Mouse (Mus musculus) neural tube, embryonic 15.5 days (tissue): ENCODE results near the gene Sash1. TPM values are rescaled to one million over a fixed set of nuclear protein-coding genes. Genes with fewer than 3 reads are reported as not detected.

Source experiments
- ATAC-seq: fragments of 200-750 bp; cut with Nextera tagmentation; 2 replicates; pipeline ENCODE4 v1.8.0; 2017; ENCODE audit warnings: mild to moderate bottlenecking, moderate TSS enrichment, moderate library complexity; ENCODE audit not compliant: low FRiP score
- H3K27ac ChIP-seq: fragments of 300-500 bp; sonication (generic); replicated peaks from 2 replicates; pipeline ENCODE4 v1.5.1; 2015; ENCODE audit warnings: mild to moderate bottlenecking, inconsistent platforms
- H3K27me3 ChIP-seq: fragments of 300-500 bp; sonication (generic); replicated peaks from 2 replicates; pipeline ENCODE4 v1.6.1; 2015; ENCODE audit warnings: inconsistent platforms
- H3K36me3 ChIP-seq: fragments of 300-500 bp; sonication (generic); 2 replicates; pipeline ENCODE4 v1.6.1; 2015; ENCODE audit warnings: inconsistent platforms
- H3K4me1 ChIP-seq: fragments of 300-500 bp; sonication (generic); 2 replicates; pipeline ENCODE4 v1.6.1; 2015; ENCODE audit warnings: inconsistent platforms
- H3K4me2 ChIP-seq: fragments of 300-500 bp; sonication (generic); 2 replicates; pipeline ENCODE4 v1.6.1; 2015; ENCODE audit warnings: inconsistent platforms, mild to moderate bottlenecking, moderate library complexity
- H3K4me3 ChIP-seq: fragments of 300-500 bp; sonication (generic); replicated peaks from 2 replicates; pipeline ENCODE4 v1.5.1; 2015; ENCODE audit warnings: mild to moderate bottlenecking, inconsistent platforms
- H3K9ac ChIP-seq: fragments of 300-500 bp; sonication (generic); replicated peaks from 2 replicates; pipeline ENCODE4 v1.6.1; 2015; ENCODE audit warnings: mild to moderate bottlenecking, inconsistent platforms
- H3K9me3 ChIP-seq: fragments of 300-500 bp; sonication (generic); replicated peaks from 2 replicates; pipeline ENCODE4 v1.6.1; 2016; ENCODE audit warnings: inconsistent platforms
- WGBS: fragments of 180-500 bp; shearing (Covaris S2); methylation state at CpG from one replicate; pipeline ENCODE4 v1.1.7; 2015; ENCODE audit warnings: mixed read lengths; 5-methylcytosine and 5-hydroxymethylcytosine counted together
- polyA plus RNA-seq: library from polyadenylated mRNA; unstranded; fragments of >200 nt; fragmentation: Nextera tagmentation; extraction: Ambion mirVana; gene quantifications from 2 replicates; pipeline ENCODE4 v1.2.1, GENCODE M21; 2015

Sash1 gene
- polyA plus RNA-seq, 1 experiment from 2014 or later, result 2.5 TPM

DNA sequence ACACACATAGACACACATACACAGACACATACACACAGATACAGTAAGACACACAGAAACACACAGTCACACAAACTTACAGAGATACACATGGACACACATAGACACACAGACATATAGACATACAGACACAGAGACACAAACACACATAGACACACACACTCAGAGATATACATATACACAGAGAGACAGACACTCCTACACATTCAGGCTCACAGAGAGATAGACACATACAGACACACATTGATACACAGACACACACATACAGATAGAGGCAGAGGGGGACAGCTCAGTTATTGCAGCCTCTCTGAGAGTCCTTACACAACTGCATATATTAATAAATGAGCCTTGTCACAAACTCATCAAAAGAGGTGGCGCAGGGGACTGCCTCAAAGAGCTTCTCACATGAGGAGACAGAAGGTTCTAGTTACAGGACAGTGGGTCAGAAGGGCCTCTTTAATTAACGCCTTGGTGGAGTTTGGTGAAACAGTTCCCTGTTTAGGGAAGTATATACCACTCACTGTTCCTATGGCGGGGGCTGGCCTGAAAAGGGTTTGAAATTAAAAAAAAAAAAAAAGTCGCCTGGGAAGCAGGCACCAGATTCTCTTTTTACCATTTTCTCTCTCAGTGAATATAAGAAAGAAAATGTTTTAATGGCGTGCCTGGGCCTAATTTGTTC, 12.4 kb upstream of the Sash1 start:
- 75% methylated on average over 5 of the region's 5 CpGs for WGBS
- no peak overlapping the region for H3K4me3 ChIP-seq
- H3K4me2 ChIP-seq, result no peak overlapping the region
- H3K36me3 ChIP-seq, result no peaks in the 10 kb centered on the region
- ATAC-seq, result no peak
- no peaks in the 10 kb centered on the region for H3K9me3 ChIP-seq
- no peak overlapping the region for H3K9ac ChIP-seq
- no peak overlapping the region for H3K27ac ChIP-seq
- no peaks in the 10 kb centered on the region for H3K27me3 ChIP-seq
- no peaks in the 10 kb centered on the region for H3K4me1 ChIP-seq

DNA sequence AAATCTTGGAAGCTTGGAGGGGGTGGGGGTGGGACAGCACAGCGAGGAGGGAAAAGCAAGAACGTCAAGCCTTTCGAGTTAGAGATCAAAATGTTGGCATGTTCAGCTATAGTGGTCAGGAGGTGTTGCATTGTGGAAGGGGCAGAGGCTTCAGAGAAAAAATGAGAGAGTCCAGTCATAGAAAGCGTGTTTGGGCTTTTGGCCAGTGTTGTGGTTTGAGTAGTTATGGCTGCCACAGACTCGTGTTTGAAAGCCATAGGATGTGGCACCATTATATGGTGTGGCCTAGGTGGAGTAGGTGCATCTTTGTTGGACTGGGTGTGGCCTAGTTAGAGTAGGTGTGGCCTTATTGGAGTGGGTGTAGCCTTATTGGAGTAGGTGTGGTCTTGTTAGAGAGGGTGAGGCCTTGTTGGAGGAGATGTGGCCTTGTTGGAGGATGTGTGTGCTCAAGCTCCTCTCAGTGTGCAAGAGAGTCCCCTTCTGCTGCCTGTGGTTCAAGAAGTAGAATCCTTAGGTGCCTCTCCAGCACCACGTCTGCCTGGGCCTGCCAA, 9.2 kb upstream of the Sash1 start:
- Histone ChIP-seq H3K4me3 (no peak overlapping the region), H3K9me3 (no peaks in the 10 kb centered on the region), H3K9ac (no peak overlapping the region), H3K4me2 (no peak overlapping the region), H3K27me3 (no peaks in the 10 kb centered on the region), H3K4me1 (no peaks in the 10 kb centered on the region), H3K27ac (no peak overlapping the region), H3K36me3 (no peaks in the 10 kb centered on the region)
- ATAC-seq, result no peak
- WGBS, result 93% methylated on average over 6 of the region's 6 CpGs

DNA sequence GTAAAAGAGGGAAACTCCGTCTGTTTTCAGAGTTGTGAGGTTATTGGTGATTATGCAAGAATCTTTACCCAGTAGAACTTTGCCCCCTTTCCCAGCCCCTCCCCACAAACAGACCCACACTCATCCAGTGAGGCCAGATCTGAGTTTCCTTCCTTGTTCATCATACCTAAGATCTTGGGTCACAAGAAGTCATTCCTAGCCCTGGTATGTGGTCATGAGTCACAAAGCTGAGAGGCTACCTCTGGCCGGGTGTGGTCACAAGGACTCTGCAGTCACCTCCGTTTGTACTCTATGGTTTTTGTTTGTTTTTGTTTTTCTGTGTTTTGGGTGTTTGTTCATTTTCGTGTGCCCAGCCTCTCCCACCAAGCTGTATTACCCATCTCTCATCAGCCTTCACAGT, 4.6 kb upstream of the Sash1 start:
- ATAC-seq, result no peak
- Histone ChIP-seq H3K27ac (no peak overlapping the region), H3K4me2 (no peak overlapping the region), H3K4me1 (peaks cover 13% of the 10 kb centered on the region; the same call in 1 of the 2 replicates), H3K9me3 (no peaks in the 10 kb centered on the region), H3K36me3 (no peaks in the 10 kb centered on the region), H3K4me3 (no peak overlapping the region), H3K27me3 (peaks cover 4% of the 10 kb centered on the region), H3K9ac (no peak overlapping the region)
- 92% methylated on average over 4 of the region's 4 CpGs for WGBS

DNA sequence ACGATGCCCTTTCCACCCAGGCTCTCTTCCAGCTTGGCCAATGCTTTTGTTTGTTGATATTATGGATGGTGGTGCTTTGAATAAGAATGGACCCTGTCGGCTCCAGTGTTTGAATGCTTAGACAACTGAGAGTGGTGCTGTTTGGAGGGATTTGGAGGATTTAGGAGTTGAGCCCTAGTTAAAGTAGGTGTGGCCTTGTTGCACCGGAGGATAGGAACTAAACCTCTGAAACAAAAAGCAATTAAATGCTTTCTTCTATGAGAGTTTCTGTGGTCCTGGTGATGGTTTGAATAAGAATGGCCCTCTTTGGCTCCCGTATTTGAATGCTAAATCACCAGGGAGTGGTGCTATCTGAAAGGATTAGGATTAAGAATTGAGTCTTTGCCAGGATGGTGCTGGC, 3.5 kb upstream of the Sash1 start:
- no peaks in the 10 kb centered on the region for H3K9me3 ChIP-seq
- H3K4me3 ChIP-seq, result no peak overlapping the region
- no peak overlapping the region for H3K4me2 ChIP-seq
- H3K4me1 ChIP-seq, result peaks cover 19% of the 10 kb centered on the region
- no peak for ATAC-seq
- WGBS, result 25% methylated on average over 4 of the region's 4 CpGs
- H3K36me3 ChIP-seq, result no peaks in the 10 kb centered on the region
- peaks cover 5% of the 10 kb centered on the region for H3K27me3 ChIP-seq
- no peak overlapping the region for H3K27ac ChIP-seq
- H3K9ac ChIP-seq, result no peak overlapping the region

DNA sequence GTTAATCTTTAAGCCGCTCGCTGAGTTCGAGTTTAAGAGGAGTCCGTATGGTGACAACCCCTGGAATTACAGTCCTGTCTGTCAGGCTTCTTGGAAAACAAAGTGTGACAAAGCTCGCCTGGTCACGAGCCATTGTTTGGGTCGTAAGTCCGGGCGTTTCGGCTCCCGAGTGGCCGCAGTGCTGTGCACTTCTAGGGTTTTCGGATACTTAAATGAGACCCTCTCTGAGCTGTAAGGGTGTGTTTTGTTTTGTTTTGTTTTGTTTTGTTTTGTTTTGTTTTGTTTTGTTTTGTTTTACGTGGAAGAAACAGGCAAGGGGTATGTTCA, 621 bp upstream of the Sash1 start:
- Histone ChIP-seq H3K4me2 (peak overlapping the region; percentile 96), H3K9me3 (no peaks in the 10 kb centered on the region), H3K4me3 (peak overlapping the region; percentile 66), H3K27me3 (peaks cover 5% of the 10 kb centered on the region), H3K4me1 (peaks cover 19% of the 10 kb centered on the region), H3K27ac (peak overlapping the region; percentile 89), H3K36me3 (no peaks in the 10 kb centered on the region), H3K9ac (peak overlapping the region; percentile 59)
- under 1% methylated on average over 14 of the region's 14 CpGs for WGBS
- peak; percentile 45 for ATAC-seq

DNA sequence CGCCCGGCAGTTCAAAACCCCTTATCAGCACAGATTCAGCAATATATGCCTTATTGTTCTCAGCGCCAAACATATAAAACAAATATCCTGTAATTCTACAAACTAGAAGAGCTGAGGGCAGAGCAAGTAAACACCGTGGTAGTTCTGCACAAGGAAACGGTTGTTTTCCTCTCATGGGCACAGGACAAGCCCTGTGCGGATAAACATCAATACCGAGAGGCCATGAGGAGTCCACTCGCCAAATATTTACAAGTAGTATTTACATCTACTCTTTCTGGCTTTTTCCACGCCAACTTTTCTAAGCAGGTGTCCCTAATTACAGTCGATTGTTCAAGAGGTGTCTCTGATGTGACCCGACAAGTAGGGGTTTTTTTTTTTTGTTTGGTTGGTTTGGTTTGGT, 669 bp downstream of the Sash1 start:
- Histone ChIP-seq H3K36me3 (no peaks in the 10 kb centered on the region), H3K9ac (peak overlapping the region; percentile 59), H3K4me3 (peak overlapping the region; percentile 66), H3K9me3 (no peaks in the 10 kb centered on the region), H3K27me3 (peaks cover 5% of the 10 kb centered on the region), H3K4me2 (peak overlapping the region; percentile 96), H3K27ac (peak overlapping the region; percentile 89), H3K4me1 (peaks cover 19% of the 10 kb centered on the region)
- no peak for ATAC-seq
- 3% methylated on average over 11 of the region's 11 CpGs for WGBS

DNA sequence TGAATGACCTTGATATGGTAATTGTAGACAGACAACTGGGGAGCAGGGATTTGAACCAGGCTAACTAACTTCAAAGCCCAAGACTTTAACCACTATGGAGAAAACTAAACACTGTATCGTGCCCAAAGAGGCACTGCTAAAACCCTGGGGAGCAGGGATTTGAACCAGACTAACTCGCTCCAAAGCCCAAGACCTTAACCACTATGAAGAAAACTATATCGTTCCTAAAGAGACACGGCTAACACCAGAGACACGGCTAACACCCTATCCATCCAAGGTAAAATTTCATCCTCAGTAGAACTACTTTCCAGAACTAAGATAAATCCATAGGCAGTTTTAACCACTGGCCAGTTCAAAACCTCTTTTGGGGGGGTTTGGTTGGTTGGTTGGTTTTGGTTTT, 1.3 kb downstream of the Sash1 start:
- Histone ChIP-seq H3K4me3 (peak overlapping the region; percentile 66), H3K27ac (no peak overlapping the region), H3K4me2 (peak overlapping the region; percentile 96), H3K9ac (no peak overlapping the region), H3K27me3 (peaks cover 5% of the 10 kb centered on the region), H3K4me1 (peaks cover 19% of the 10 kb centered on the region), H3K36me3 (no peaks in the 10 kb centered on the region), H3K9me3 (no peaks in the 10 kb centered on the region)
- 68% methylated on average over 5 of the region's 5 CpGs for WGBS
- no peak for ATAC-seq

DNA sequence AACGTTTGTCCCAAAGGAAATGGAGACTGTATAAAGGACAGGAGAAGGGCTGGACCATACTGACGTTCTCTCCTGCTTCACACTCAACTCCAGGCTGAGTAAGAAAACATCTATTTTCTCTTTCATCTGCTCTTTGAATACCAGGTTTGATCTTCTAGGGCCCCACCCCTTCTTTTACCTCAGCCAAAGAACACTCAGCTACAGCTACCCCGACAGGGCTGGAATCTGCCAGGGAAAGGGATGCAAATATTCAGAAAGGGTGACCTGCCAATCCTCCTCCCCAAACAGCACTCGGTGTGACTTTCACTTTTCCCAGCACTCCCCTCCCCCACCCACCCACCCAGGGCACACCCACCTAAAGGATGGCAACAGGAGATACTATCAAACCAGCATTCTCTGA, 2.2 kb downstream of the Sash1 start:
- WGBS, result 14% methylated on average over 4 of the region's 4 CpGs
- Histone ChIP-seq H3K36me3 (no peaks in the 10 kb centered on the region), H3K27me3 (peaks cover 5% of the 10 kb centered on the region), H3K4me1 (peaks cover 19% of the 10 kb centered on the region), H3K9me3 (no peaks in the 10 kb centered on the region), H3K4me2 (peak overlapping the region; percentile 96), H3K9ac (no peak overlapping the region), H3K27ac (no peak overlapping the region), H3K4me3 (0 out of 2 replicates have a peak overlapping the region, but pooled peaks have one; percentile 10)
- ATAC-seq, result no peak

DNA sequence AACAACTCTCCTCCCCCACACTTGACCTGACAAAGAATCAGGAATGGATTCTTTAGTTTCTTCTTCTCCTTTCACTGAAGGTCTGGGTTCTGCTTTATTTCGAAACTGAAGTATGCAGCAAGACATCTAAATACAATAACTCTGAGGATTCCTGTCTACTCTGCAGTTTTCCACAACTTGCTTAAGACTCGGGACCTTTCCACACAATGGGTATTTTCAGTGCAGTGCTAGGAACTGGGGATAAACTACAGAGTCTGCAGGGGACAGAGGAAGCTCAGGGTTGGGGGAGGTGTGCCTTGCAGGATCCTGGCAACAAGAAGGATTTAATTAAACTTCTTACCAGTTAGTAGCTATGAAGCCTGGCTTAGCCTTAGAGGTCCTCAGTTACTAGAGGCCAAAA, 4.1 kb downstream of the Sash1 start:
- H3K9me3 ChIP-seq, result no peaks in the 10 kb centered on the region
- no peak overlapping the region for H3K4me3 ChIP-seq
- no peak overlapping the region for H3K27ac ChIP-seq
- H3K4me2 ChIP-seq, result no peak overlapping the region
- no peaks in the 10 kb centered on the region for H3K36me3 ChIP-seq
- H3K9ac ChIP-seq, result no peak overlapping the region
- peaks cover 15% of the 10 kb centered on the region for H3K4me1 ChIP-seq
- H3K27me3 ChIP-seq, result peaks cover 5% of the 10 kb centered on the region
- ATAC-seq, result no peak
- 39% methylated on average over 2 of the region's 2 CpGs for WGBS

DNA sequence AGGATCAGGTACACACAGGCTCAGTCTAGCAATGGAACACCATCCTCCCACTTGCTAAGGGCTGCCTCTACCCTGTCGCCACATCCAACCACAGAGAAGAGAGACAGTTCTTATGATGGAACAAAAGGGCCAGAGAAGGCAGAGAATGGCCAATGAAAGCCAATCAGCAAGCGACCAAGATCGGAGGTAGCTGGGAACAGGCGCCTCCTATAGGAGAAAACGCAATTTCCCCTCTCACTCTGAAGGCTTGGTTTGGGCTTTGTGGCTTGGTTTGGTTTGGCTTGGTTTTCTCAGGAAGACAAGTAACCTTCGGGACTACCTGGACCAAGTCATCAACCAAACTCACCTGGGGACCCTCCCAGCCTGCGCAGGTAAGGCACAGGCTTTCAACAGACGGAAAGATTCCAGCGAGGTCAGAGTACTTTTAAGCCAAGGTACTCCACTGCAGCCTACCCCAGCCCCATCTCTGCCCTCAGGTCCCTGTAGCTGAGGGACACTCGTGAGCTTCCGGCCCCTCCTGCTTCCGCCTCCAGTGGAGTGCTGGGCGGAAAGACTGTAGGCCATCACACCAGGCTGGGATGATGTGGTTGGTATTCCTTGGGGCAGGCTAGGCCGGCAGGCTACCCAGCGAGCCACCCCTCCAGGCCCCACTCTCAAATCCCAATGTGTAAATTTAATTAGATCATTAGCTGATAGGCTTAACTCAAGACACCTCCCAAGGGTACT, 4.8 kb downstream of the Sash1 start:
- Histone ChIP-seq H3K27ac (no peak overlapping the region), H3K9ac (no peak overlapping the region), H3K4me1 (peaks cover 11% of the 10 kb centered on the region), H3K36me3 (no peaks in the 10 kb centered on the region), H3K4me2 (no peak overlapping the region), H3K27me3 (peaks cover 5% of the 10 kb centered on the region; the same call in 1 of the 2 replicates), H3K4me3 (no peak overlapping the region), H3K9me3 (no peaks in the 10 kb centered on the region)
- 71% methylated on average over 15 of the region's 15 CpGs for WGBS
- no peak for ATAC-seq

DNA sequence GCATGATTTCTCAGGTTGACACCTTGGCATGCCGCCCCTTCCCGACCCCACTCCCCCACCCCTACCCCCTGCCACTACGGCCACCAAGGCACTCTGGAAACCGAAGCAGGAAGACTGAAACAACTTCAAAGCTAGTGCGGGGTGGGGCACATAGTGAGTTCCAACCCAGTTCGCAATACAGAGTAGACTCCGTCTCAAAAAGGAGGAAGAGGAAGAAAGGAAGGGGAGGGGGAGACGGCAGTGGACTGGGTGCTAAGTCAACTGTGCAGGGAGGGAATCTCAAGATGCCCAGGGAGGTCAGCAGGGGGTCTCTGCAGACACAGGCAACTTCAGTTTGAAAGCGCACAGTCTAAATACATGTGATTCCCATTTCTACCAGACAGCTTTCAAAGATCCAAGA, 7.0 kb downstream of the Sash1 start:
- no peaks in the 10 kb centered on the region for H3K9me3 ChIP-seq
- H3K4me2 ChIP-seq, result no peak overlapping the region
- no peak overlapping the region for H3K4me3 ChIP-seq
- no peak overlapping the region for H3K27ac ChIP-seq
- WGBS, result 44% methylated on average over 9 of the region's 9 CpGs
- no peaks in the 10 kb centered on the region for H3K4me1 ChIP-seq
- H3K27me3 ChIP-seq, result no peaks in the 10 kb centered on the region
- no peak for ATAC-seq
- no peak overlapping the region for H3K9ac ChIP-seq
- H3K36me3 ChIP-seq, result no peaks in the 10 kb centered on the region

DNA sequence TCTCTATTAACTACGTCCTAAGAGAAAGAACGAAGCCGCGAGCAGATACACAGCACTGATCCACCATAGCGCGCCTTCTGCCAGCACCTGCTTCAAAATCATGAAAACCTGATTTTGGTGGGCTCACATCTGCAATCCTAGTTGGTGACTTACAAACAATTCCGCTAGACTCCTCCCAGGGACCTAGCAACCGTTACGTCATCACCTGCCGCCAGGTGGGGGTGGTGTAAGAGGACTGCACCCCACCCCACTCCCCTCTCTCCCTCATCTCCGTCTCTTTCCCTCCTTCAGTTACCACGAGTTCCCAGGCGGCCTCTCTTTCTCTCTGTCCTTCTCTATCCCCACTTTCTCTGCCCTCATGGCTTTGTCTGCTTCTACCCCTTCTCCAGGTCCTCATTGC, 7.5 kb downstream of the Sash1 start:
- WGBS, result 80% methylated on average over 13 of the region's 13 CpGs
- H3K4me3 ChIP-seq, result no peak overlapping the region
- no peaks in the 10 kb centered on the region for H3K27me3 ChIP-seq
- ATAC-seq, result no peak
- H3K36me3 ChIP-seq, result no peaks in the 10 kb centered on the region
- no peaks in the 10 kb centered on the region for H3K4me1 ChIP-seq
- no peak overlapping the region for H3K27ac ChIP-seq
- H3K4me2 ChIP-seq, result no peak overlapping the region
- no peak overlapping the region for H3K9ac ChIP-seq
- no peaks in the 10 kb centered on the region for H3K9me3 ChIP-seq
